Mouse (Mus musculus): ENCODE measurements around the gene Srcap.

DNA sequence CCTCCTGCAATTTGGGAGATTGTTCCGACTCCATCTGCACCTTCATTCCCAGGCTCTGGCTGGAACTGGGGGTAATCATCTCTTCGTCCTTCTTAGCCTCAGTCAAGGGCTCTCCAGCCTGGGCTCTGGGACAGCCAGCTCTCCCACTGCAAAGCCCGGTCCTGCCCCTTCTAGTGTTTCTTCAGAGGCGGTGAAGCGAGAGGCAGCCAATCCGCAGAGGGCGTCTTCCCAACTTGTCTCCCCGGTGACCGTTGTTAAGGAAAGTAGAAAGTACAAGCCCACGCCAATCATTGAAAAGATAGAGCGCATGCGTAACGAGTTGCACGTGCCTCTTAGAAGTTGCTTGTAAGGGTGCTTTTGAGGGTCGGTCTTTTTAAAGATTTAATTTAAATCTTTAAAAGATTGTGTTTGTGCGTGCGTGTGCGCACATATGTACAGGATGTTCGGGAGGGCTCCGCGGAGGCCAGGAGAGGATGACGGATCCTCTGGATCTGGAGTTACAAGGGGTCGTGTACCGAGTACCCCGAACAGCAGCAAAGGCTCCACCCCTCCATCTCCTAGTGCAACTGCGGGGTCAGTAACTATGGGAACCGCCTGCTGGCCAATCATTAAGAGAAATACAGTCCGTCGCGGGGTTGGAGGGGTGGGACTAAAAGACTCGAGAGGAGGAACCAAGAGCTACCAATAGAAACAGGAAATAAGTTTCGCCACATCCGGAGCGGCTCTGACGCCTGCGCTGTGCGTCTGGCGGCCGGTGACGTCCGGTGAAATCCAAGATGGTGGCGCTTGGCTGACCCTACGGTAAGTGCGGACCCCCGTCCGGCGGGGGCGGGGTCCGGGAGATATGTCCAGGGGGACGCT lies 76.5 kb downstream of the Srcap start, which contains the start of the genes Ccdc189 and Rnf40:
- TF ChIP-seq CTCF (IDR thresholded peaks at IDR 0.05; ENCODE audit: low read depth, low read length) (no peak), POLR2A (IDR thresholded peaks at IDR 0.05; ENCODE audit: insufficient read depth, low read length) (peak; percentile 28)
